Mouse (Mus musculus) bone marrow, adult 2 months (tissue): ENCODE measurements around the gene Olfr934.

ENCODE experiments used
- CTCF ChIP-seq: fragments of 200-500 bp; IDR thresholded peaks from 2 replicates; pipeline ENCODE4 v1.5.1; 2011; ENCODE audit warnings: low read length, control low read depth; ENCODE audit not compliant: control insufficient read depth, insufficient read depth
- POLR2A ChIP-seq: fragments of 200-500 bp; IDR thresholded peaks from 2 replicates; pipeline ENCODE4 v1.6.1; 2011; ENCODE audit warnings: low read depth, mild to moderate bottlenecking, control low read depth, low read length, borderline replicate concordance; ENCODE audit not compliant: control insufficient read depth

DNA sequence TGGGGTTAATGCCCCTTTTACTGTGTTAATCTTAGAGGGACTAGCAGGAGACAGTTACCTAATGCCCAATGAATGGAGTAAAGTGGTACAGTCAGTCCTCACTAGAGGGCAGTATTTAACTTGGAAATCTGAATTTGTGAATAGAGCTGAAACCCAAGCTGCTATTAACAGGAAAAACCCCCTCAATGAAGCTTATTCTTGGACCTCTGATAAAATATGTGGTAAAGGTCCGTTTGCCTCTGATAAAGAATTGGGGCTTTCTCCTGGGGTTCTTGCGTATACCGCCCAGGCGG is 34.0 kb downstream of the Olfr934 start:
- TF ChIP-seq POLR2A (no peak), CTCF (no peak)
